Mouse (Mus musculus): Measurements from ENCODE around the gene Clcn1. TPM values are rescaled to one million over a fixed set of nuclear protein-coding genes. Genes with fewer than 3 reads are reported as not detected.

Clcn1 gene
- polyA plus RNA-seq, 1 experiment from 2014 or later: 0.80 TPM

DNA sequence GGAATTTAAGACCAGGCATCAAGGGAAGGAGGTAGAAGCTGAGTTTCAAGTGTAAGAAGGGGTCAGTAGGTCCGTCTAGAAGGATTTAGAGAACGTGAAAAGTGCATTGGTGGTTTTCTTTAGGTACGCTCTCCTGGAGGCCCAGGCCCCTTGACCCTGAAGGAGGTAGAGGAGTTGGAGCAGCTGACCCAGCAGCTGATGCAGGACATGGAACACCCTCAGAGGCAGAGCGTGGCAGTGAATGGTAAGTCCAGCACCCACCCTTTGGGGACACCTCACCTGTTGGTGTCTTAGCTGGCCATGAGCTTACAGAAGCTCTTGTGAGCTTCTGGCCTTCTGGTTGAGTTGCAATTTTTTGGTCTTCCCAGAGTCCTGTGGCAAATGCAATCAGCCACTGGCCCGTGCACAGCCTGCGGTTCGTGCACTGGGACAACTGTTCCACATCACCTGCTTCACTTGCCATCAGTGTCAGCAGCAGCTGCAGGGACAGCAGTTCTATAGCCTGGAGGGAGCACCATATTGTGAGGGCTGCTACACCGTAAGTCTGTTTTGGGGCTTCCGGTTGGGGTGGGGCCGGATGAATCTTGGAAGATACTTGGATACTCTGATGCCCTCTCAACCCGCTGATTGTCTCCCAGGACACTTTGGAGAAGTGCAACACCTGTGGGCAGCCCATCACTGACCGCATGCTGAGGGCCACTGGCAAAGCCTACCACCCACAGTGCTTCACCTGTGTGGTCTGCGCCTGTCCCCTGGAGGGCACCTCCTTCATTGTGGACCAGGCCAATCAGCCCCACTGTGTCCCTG lies 69.5 kb downstream of the Clcn1 start:
- Histone ChIP-seq H3K4me1 (peaks cover 27% of the 10 kb centered on the region), H3K9me3 (no peaks in the 10 kb centered on the region), H3K36me3 (replicated peaks) (peaks cover 100% of the 10 kb centered on the region), H3K4me3 (no peak overlapping the region), H3K27me3 (replicated peaks; ENCODE audit: low read depth, poor library complexity, severe bottlenecking) (no peaks in the 10 kb centered on the region), H3K27ac (replicated peaks) (no peak overlapping the region)
- WGBS: 94% methylated on average over 13 of the region's 13 CpGs
- DNase-seq (ENCODE audit: low spot score): no peak

- 95% methylated on average over 5 of the region's 5 CpGs for WGBS
- no peak overlapping the region for H3K4me3 ChIP-seq
- H3K36me3 ChIP-seq (replicated peaks): peaks cover 98% of the 10 kb centered on the region
- no peak overlapping the region for H3K27ac ChIP-seq (replicated peaks)
- H3K4me1 ChIP-seq: peaks cover 18% of the 10 kb centered on the region
- H3K9me3 ChIP-seq: no peaks in the 10 kb centered on the region
- no peak for DNase-seq (ENCODE audit: low spot score)
- H3K27me3 ChIP-seq (replicated peaks; ENCODE audit: low read depth, poor library complexity, severe bottlenecking): no peaks in the 10 kb centered on the region
Measured at GRCm38 (mm10) chr6:42356913-42357312, 70.4 kb downstream of the Clcn1 start.

GRCm38 (mm10) chr6:42357901-42358300 lies 71.4 kb downstream of the Clcn1 start:
- Histone ChIP-seq H3K27me3 (replicated peaks; ENCODE audit: low read depth, poor library complexity, severe bottlenecking) (no peaks in the 10 kb centered on the region), H3K4me3 (no peak overlapping the region), H3K36me3 (replicated peaks) (peaks cover 88% of the 10 kb centered on the region), H3K9me3 (no peaks in the 10 kb centered on the region), H3K27ac (replicated peaks) (no peak overlapping the region), H3K4me1 (peaks cover 13% of the 10 kb centered on the region; the same call in 1 of the 2 replicates)
- WGBS: 69% methylated on average over 6 of the region's 6 CpGs
- no peak for DNase-seq (ENCODE audit: low spot score)

DNA sequence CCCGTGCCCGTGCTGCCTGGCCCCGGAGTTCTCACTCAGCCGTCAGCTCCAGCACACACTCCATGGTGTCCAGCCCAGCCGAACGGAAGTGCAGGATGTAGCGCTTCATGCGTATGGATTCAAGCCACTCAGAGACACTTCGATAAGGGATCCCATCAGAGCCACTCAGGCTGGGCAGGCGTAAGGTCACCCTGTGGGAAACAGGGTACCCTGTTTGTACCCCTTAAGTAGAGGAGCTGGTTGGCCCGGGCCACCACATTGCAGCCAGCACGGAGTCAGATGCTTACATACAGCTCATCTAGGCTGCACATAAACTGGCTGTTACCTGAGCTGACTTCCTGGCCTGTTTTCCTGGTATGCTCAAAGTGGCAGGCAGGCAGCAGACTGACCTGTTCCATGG lies 72.4 kb downstream of the Clcn1 start:
- 92% methylated on average over 12 of the region's 12 CpGs for WGBS
- Histone ChIP-seq H3K27ac (replicated peaks) (no peak overlapping the region), H3K36me3 (replicated peaks) (peaks cover 78% of the 10 kb centered on the region)

GRCm38 (mm10) chr6:42359364-42360147 lies 73.1 kb downstream of the Clcn1 start:
- no peak overlapping the region for H3K4me3 ChIP-seq
- H3K36me3 ChIP-seq (replicated peaks): peaks cover 72% of the 10 kb centered on the region
- H3K27ac ChIP-seq (replicated peaks): no peak overlapping the region
- 76% methylated on average over 9 of the region's 9 CpGs for WGBS
- H3K9me3 ChIP-seq: no peaks in the 10 kb centered on the region
- H3K27me3 ChIP-seq (replicated peaks; ENCODE audit: low read depth, poor library complexity, severe bottlenecking): no peaks in the 10 kb centered on the region
- no peak for DNase-seq (ENCODE audit: low spot score)
- no peaks in the 10 kb centered on the region for H3K4me1 ChIP-seq

More for the DNA sequence above, 72.4 kb downstream of the Clcn1 start:
- DNase-seq (ENCODE audit: low spot score): no peak
- Histone ChIP-seq H3K4me3 (no peak overlapping the region), H3K9me3 (no peaks in the 10 kb centered on the region), H3K27me3 (replicated peaks; ENCODE audit: low read depth, poor library complexity, severe bottlenecking) (no peaks in the 10 kb centered on the region), H3K4me1 (peaks cover 5% of the 10 kb centered on the region; the same call in 1 of the 2 replicates)

- Histone ChIP-seq H3K36me3 (replicated peaks) (peaks cover 64% of the 10 kb centered on the region), H3K9me3 (no peaks in the 10 kb centered on the region), H3K4me1 (no peaks in the 10 kb centered on the region), H3K4me3 (no peak overlapping the region), H3K27me3 (replicated peaks; ENCODE audit: low read depth, poor library complexity, severe bottlenecking) (no peaks in the 10 kb centered on the region), H3K27ac (replicated peaks) (no peak overlapping the region)
- WGBS: 76% methylated on average over 6 of the region's 6 CpGs
- no peak for DNase-seq (ENCODE audit: low spot score)
Measured at GRCm38 (mm10) chr6:42360231-42360840, 73.9 kb downstream of the Clcn1 start.

GRCm38 (mm10) chr6:42361041-42361895 lies 74.8 kb downstream of the Clcn1 start:
- Histone ChIP-seq H3K9me3 (no peaks in the 10 kb centered on the region), H3K27ac (replicated peaks) (no peak overlapping the region), H3K4me3 (no peak overlapping the region), H3K27me3 (replicated peaks; ENCODE audit: low read depth, poor library complexity, severe bottlenecking) (no peaks in the 10 kb centered on the region), H3K36me3 (replicated peaks) (peaks cover 57% of the 10 kb centered on the region), H3K4me1 (no peaks in the 10 kb centered on the region)
- DNase-seq (ENCODE audit: low spot score): no peak
- WGBS: 93% methylated on average over 13 of the region's 13 CpGs

GRCm38 (mm10) chr6:42362074-42362473 lies 75.6 kb downstream of the Clcn1 start:
- H3K36me3 ChIP-seq (replicated peaks): peaks cover 48% of the 10 kb centered on the region

GRCm38 (mm10) chr6:42362497-42362896 lies 76.0 kb downstream of the Clcn1 start:
- 84% methylated on average over 1 of the region's 1 CpGs for WGBS
- Histone ChIP-seq H3K27ac (replicated peaks) (no peak overlapping the region), H3K4me3 (no peak overlapping the region), H3K36me3 (replicated peaks) (peaks cover 44% of the 10 kb centered on the region), H3K9me3 (no peaks in the 10 kb centered on the region), H3K4me1 (no peaks in the 10 kb centered on the region), H3K27me3 (replicated peaks; ENCODE audit: low read depth, poor library complexity, severe bottlenecking) (peaks cover 2% of the 10 kb centered on the region; the same call in 1 of the 2 replicates)
- no peak for DNase-seq (ENCODE audit: low spot score)

More at GRCm38 (mm10) chr6:42362074-42362473, 75.6 kb downstream of the Clcn1 start:
- Histone ChIP-seq H3K27me3 (replicated peaks; ENCODE audit: low read depth, poor library complexity, severe bottlenecking) (no peaks in the 10 kb centered on the region), H3K4me1 (no peaks in the 10 kb centered on the region), H3K4me3 (no peak overlapping the region), H3K9me3 (no peaks in the 10 kb centered on the region), H3K27ac (replicated peaks) (no peak overlapping the region)
- no peak for DNase-seq (ENCODE audit: low spot score)
- WGBS: 64% methylated on average over 1 of the region's 1 CpGs

- DNase-seq (ENCODE audit: low spot score): no peak
- Histone ChIP-seq H3K27ac (replicated peaks) (no peak overlapping the region), H3K4me1 (no peaks in the 10 kb centered on the region), H3K27me3 (replicated peaks; ENCODE audit: low read depth, poor library complexity, severe bottlenecking) (peaks cover 5% of the 10 kb centered on the region; the same call in 1 of the 2 replicates), H3K4me3 (no peak overlapping the region), H3K9me3 (no peaks in the 10 kb centered on the region), H3K36me3 (replicated peaks) (peaks cover 40% of the 10 kb centered on the region)
- WGBS: 57% methylated on average over 3 of the region's 3 CpGs
Measured at GRCm38 (mm10) chr6:42362974-42363373, 76.5 kb downstream of the Clcn1 start.

- peaks cover 29% of the 10 kb centered on the region for H3K36me3 ChIP-seq (replicated peaks)
- H3K4me1 ChIP-seq: no peaks in the 10 kb centered on the region
- no peak overlapping the region for H3K4me3 ChIP-seq
- peaks cover 5% of the 10 kb centered on the region; the same call in 1 of the 2 replicates for H3K27me3 ChIP-seq (replicated peaks; ENCODE audit: low read depth, poor library complexity, severe bottlenecking)
- 92% methylated on average over 4 of the region's 4 CpGs for WGBS
- no peak overlapping the region for H3K27ac ChIP-seq (replicated peaks)
- no peaks in the 10 kb centered on the region for H3K9me3 ChIP-seq
- no peak for DNase-seq (ENCODE audit: low spot score)
Measured at GRCm38 (mm10) chr6:42364066-42364465, 77.6 kb downstream of the Clcn1 start.

- H3K4me3 ChIP-seq: no peak overlapping the region
- peaks cover 1% of the 10 kb centered on the region; the same call in 1 of the 2 replicates for H3K4me1 ChIP-seq
- no peak overlapping the region for H3K27ac ChIP-seq (replicated peaks)
- WGBS: 88% methylated on average over 15 of the region's 15 CpGs
- H3K36me3 ChIP-seq (replicated peaks): peaks cover 23% of the 10 kb centered on the region
- no peak for DNase-seq (ENCODE audit: low spot score)
- no peaks in the 10 kb centered on the region for H3K9me3 ChIP-seq
- H3K27me3 ChIP-seq (replicated peaks; ENCODE audit: low read depth, poor library complexity, severe bottlenecking): peaks cover 5% of the 10 kb centered on the region; the same call in 1 of the 2 replicates
Measured at GRCm38 (mm10) chr6:42364607-42365006, 78.1 kb downstream of the Clcn1 start.
